Mouse (Mus musculus): ENCODE measurements around the gene Lyzl4.

Gene Lyzl4

DNA sequence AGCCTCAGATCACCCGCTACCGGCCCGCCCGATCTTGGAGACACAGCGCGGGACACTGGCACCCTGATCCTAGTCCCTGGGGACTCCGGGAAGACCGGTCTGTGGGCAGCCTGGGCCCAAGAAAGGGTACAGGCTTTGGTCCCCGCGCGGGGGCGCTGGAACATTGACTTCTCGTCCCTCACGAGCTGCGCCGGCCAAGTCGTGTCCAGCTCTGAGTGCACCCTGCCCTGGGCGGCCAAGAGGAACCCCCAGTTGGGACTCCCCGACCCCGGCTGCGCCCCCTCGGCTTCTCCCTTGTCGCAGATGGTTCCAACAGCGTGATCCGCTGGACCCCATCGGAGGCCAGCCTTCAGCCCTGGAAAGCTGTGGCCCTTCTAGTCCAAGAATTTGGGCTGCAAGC, at the start of gene Lyzl4:
Gene Lyzl4 (minus strand): TSS at position 96 of the 400 bp plus-strand sequence.
- DNase-seq, result peak; percentile 90

DNA sequence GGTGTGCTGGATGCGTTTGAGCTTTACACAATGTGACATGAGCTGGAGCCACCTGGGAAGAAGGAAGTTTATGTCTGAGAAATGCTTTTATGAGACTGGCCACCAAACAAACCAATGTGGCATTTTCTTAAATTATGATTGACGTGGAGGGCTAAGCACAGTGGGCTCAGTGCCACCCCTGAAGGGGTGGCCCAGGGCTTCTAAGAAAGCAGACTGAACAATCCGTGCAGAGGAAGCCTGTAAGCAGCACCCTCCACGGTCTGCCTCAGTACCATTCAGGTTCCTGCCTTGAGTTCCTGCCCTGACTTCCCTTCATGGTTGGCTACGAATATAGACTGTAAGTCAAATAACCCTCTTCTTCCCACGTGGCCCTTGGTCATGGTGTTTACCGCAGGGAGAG, 48.8 kb upstream of the Lyzl4 start:
- no peak for DNase-seq

DNA sequence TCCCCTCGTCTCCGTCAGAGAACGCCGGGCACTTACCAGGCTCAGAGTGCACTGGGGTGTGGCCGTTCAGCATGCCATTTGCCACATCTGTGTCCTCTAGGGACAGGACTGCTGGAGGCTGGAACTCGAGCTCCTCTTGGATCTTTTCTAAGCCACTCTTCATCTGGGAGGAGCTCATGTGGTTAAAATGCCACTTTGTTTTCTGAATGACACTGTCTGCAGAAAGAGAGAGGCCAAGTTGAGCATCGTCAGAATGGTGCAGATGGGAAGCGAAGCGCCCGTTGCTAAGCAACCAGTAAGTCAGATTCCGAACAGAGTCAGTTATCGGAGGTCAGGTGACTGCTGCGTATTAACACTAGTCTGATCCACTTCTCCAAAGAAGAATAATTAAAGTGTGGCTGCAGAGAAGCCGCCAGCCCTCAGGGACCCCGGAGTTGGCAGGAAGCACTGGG, 48.3 kb upstream of the Lyzl4 start:
- DNase-seq, result no peak

DNA sequence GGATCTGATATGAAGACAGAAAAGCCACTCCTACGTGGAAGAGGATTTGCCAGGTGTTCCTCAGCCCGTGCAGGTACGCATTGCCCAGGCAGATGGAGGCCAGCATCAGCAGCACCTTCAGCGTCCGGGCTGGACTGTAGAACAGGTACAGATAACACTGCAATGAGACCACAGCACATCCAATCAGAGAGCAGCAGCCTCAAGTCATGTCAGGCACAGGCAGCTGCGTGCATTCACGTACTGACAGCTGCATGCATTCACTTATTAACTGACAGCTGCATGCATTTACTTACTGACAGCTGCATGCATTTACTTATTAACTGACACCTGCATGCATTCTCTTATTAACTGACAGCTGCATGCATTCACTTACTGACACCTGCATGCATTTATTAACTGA, 42.8 kb upstream of the Lyzl4 start:
- DNase-seq, result no peak

DNA sequence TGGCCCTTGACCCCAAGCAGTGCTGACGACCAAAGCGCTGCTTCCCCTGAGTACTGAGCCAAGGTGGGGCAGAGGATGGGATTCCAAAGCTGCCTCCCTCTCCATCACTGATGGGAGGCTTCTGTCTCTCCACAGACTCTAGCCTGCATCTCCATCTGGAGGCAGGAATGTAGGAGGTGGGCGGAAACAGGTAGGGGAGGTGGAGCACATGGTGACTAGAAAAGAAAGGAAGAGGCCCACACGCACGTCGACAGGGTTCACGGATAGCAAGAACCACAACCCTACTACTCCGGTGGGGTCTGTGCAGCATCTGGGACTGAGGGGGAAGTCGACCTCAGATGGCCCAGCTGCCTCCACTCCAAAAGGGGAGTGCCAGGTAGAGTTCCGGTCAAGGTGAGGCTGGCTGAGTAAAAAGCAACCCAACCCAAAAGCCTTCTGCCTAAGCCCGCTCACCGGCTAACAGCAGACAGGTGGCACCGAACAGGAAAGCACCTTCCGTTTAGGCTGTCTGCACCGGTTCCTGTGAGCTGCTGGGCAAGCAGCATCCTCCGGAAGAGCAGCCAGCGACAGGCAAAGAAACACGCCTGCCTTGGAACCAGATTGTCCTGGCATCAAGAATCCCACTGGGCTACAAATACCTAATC, 40.3 kb upstream of the Lyzl4 start:
- DNase-seq, result no peak

DNA sequence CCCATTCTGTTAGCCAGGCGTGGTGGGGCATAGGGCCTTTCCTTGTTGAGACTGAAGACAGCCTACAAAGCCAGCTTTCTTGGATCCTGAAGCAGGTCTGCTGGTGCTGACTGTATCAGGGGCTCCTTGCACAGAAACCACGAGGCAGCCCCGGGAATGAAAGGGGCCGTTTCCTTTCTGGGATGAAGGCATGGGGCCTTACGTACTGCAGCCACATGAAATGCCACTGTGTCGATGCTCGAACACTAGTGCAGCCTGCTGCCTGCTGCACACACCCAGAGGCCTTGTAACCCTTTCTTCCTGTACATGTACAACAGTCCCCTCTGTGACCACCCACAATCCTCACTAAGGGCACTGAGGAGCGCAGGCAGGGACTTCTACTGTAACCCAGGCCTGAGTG, 39.3 kb upstream of the Lyzl4 start:
- no peak for DNase-seq

DNA sequence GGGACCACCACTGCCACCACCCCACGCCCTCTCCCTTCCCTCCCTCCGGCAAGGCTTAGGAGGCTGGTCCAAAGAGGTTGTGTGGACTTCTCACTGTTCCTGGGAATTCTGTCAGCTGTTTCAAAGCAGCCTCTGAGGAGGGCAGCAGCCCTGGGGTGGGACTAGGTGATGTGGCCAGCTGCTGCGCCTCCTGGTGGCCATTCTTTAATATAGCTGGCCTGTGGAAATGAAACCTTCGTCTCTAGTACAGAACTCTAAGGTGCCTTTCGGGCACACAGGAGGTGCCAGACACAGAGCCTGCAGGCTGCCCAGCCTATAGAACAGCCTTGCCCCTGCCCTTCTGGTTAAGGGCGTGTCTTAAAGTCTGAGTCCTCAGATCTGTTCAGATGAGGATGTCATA, 37.7 kb upstream of the Lyzl4 start:
- DNase-seq, result peak; percentile 84

DNA sequence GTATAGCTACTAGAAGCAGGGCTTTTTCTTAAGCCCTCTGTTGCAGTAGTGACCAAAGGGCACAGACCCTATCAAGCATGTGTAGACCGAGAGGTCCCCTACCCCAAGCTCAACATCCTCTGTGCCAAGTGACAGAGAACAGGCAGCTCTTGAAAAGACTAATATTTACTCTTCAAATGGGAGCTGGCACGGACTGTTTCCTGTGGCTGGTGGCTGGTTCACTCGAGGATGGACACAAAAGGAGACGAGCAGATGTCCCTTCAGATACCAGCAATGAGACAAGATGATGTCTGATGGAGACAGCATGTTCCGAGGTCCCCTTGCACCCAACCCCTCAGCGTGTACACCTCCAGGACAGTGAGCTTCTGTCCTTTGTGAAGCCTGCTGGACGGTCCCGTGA, 35.6 kb upstream of the Lyzl4 start:
- peak; percentile 85 for DNase-seq

DNA sequence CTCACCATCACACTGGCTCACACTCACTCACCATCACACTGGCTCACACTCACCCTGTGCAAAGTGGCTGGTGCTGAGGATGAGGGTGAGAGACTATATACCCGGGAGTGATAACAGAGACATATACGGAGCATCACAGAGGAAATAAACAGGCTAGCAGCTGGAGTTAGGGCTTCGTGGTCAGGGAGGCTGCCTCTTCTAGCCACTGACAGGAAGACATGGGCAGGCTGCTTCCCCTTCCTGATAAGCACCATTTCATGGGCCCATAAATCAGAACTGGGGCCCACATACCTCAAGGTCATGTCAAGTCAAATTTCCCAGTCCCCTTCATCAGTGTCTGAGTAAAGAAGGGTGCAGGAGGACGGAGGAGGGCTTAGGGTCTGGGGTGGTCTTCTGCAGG, 35.2 kb upstream of the Lyzl4 start:
- no peak for DNase-seq

DNA sequence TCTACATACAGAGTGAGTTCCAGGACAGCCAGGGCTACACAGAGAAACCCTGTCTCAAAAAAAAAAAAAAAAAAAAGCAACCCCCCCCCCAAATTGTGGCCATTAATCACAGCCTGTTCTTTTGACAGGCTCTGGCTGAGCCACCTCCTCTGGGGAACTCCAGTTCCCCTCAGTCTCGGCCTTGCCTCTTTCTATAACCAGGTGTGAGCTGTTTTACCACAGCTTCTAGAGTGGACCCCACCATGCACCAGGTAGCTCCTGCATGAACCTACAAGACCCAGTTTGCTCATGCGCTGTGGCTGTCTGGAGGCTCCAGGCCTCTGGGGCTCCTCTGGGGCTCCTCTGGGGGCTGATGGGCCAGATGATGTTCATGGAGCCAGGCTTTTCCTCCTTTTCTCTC, 33.7 kb upstream of the Lyzl4 start:
- no peak for DNase-seq

DNA sequence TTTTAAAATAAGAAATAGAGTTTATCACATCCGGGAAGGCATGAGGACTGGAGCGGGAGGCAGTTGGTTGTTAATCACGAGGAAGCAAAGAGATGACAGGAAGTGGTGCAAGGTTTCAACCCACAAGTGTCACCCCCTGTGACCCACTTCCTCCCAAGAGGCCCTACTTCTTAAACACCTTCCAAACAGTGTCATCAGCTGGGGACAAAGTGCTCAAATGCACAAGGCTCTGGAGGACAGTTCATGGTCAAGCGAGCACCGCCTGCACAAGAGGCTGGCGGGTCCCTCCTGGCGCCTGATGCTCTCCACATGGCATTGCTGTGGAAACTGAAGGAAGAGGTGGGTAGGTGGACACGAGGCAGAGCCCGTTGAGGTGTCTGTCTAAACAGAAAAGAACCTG, 33.1 kb upstream of the Lyzl4 start:
- peak; percentile 35 for DNase-seq

DNA sequence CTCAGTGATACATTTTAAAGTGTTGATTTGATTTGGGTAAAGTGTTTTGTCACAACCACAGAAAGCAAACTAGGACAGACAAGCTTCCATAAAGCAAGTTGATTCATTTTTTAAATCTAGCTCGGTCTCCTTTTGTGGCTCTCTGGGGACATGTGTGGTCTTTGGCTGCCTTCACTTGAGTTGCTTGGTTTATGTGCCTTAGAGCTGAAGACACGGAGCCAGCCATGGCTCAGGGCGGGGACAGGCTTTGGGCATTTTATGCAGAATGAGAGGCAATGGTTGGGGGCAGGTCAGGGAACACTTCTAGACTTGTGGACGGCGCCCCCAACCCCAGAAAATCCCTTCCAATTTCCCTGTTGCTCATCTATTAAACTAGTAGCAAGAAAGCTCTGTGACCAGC, 31.8 kb upstream of the Lyzl4 start:
- no peak for DNase-seq

DNA sequence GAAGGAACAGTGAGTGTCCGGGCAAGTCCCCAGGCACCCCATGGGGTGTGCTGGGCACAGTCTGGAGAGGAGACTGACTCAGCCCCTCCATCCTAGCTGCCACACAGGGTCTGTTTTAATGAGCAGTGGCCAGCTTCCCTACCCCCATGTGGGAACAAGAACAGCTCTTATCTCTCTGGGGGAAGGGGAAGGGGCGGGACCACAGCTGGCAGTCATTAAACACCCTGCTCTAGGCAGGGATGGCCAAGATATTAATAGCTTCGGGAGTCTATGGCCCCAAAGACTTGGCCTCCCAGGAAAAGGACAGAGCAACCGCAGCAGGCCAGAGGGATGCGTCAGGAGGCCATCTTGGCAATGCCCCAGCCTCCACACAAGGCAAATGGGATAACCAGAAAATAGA, 30.4 kb upstream of the Lyzl4 start:
- peak; percentile 78 for DNase-seq

DNA sequence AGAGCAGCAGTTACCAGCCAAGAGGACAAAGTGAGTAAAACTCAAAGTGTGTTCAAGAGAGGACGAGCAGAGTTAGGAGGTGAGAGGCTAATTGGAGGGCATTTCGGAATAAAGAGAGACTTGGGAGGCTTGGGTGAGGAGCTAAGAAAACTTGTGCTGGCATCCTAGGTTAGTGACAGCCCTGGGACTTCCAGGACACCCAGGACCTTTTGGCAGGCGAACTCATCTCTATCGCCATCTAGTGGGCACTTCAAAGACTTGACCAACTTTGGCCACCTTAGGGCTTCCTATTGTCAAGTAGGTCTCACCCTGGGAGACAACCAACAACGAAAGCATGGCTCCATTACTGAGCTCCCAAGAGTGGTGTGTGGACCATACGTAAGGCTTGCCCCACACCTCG, 29.4 kb upstream of the Lyzl4 start:
- peak; percentile 80 for DNase-seq

DNA sequence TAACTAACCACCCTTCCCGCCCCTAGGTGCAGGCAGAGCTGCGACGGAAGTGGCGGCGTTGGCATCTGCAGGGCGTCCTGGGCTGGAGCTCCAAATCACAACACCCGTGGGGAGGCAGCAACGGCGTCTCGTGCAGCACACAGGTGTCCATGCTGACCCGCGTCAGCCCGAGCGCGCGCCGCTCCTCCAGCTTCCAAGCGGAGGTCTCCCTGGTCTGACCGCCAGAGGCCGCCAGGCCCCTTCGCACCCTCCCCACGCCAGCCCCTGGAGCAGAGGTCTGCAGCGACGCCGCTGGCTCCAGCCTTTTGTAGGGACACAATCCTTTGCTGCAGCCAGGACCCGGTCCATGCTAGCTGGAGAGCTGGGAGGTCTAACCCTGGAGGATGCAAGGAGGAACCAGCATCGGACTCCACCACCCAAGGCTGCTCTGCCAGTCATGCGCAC, 27.5 kb upstream of the Lyzl4 start:
- DNase-seq, result peak; percentile 89

DNA sequence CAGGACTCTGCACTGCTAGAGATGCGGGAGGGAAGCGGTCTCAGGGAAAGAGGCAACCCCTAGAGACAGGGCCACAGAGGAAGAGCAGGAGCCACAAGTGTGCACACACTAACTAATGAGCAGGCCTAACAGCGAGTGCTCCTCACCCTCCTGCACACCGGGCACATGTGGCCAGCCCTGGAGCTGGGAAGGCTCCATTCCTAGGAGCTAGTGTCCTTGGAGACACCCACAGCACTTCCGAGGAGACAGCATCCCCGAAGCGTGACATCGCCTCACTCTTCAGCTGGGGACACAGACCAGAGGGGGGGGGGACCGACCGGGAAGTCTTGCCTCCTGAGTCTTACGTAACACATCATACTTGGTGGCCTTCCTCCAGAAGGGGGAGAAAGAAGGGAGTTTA, 25.9 kb upstream of the Lyzl4 start:
- no peak for DNase-seq

DNA sequence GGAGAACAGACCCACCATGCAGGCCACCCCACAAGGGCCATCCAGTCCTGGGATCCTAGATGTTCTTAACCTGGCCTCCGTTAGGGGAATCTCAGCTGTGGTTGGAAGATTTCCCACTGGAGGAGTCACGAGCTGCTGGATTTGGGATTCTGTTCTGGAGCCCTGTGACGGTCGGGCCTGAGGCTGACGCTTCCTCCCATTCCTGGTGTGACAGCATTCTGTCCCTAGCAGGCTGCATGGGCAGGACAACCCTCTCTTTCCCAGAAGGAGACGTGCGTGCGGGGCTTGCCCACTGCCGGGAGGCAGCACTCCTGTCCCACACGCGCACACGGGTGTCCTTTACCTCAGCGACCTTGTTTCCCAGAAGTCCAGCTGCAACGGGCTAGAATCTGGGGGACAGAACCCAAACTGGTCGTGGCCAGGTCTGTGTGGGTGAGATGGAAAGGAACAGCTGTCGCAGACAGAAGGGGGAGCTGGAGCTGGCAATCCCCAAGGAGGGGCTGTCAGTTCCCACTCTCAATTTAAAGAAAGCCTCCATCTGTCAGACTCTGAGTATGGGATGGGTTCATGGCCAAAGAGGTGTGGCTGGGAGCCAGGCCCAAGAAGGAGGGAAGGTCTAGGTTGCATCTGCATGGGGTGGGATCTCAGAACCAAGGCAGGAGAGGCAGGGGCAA, 25.2 kb upstream of the Lyzl4 start:
- no peak for DNase-seq

DNA sequence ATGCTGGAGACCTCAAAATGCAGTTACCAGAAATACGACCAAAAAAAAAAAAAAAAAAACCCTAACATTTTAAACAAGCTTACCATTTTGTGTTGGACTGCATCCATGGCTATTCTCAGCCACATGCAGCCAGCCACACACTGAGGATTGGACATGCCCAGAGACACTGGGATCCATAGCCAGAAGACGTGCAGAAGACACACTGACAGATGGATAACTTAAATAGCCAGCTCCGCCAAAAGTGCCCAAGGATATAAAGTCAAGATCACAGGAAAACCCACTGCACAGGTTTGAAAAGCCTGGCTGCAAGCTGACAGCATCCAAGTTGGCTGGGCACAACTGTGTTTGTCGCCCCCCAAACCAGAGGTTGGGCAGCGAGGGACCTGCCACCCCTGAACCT, 22.2 kb upstream of the Lyzl4 start:
- no peak for DNase-seq

DNA sequence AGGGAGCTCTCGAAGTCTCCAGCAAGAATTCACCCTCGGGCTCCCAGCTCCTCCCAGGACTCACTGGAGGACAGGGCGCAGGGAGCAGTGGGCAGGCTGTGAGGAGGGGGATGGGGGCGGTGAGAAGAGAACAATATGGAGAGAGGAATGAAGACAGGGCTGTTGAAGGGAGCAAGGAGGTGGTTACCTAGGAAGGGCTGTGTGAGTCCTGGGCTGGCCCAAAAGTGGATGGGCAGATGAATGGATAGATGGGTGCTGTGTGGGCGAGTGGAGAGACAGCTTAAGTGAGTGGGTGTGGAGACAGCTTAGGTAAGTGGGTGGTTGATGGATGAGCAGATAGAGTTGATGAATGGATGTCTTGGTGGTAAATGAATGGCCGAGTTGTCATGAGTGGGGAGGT, 21.6 kb upstream of the Lyzl4 start:
- DNase-seq, result no peak

DNA sequence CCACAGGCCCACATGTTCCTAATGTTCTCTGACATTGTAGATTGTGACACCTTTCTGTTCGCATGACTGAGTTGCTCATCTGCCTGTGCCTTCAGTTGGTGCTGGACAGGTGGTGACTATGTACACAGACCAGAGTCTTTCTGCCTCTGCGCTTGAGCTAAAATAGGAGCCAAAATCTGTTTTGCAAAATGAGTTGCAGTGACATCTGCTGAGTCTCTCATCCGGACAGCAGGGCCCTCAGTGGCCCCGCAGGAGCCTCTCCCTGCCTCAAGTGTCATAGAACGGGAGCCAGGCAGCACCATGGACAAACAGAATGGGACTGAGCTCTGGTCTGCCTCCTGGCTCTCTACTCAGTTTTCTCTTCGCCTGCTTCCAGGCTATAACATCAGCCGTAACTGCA, 17.9 kb upstream of the Lyzl4 start:
- no peak for DNase-seq

DNA sequence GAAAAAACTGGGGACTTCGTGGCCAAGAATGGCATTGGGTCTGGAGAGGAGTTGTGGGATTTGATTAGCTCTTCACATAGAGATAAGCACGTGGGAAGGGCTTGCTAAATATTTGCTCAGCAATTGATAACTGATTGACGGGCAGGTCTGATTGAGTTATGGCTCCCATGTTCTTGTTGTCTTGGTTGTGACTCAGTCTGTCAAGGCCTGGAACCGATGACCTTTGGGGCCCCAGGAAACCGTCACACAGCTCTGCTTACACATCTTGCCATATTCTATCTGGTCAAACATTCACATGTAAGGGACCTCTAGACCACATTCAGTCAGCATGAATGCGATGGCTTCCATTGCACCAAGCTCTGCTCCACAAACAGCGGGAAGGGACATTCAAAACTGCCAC, 16.4 kb upstream of the Lyzl4 start:
- no peak for DNase-seq

DNA sequence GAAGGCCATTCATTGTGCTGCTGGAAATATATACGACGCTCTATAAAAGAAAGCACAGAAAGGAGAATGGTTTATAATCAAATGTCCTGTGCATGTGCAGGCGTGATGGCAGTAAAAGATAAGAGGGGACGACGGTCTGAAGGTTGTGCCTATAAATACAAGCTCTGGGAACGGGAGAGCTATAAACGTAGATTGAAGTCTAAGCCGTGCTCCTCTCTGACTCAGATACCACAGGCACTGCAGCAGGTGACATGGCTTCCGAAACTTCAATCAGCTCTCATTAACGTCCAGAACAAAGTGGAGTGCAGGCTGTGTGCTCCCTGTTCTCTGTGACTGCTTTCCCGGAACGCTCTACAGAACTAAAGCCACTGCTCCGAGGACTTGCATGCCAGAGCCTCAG, 15.2 kb upstream of the Lyzl4 start:
- DNase-seq, result no peak

DNA sequence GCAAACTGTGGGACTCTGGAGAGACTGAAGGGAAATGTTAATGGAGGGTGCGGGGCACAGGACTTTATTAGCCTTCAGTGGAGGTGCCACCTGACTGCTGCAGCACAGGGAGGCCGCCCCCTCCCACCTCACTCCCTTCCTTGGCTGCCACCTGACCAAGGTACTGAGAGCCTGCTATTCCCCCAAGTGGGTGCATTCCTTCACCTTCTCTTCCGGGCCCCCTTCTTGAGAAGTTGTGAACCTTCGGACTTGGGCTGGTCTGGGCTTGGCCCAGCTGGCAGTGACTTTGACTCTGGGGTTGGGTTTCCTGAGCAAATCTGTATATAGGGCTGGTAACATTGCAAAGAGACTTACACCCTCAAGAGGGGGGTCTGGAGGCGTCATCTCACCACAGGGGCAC, 14.4 kb upstream of the Lyzl4 start:
- no peak for DNase-seq

DNA sequence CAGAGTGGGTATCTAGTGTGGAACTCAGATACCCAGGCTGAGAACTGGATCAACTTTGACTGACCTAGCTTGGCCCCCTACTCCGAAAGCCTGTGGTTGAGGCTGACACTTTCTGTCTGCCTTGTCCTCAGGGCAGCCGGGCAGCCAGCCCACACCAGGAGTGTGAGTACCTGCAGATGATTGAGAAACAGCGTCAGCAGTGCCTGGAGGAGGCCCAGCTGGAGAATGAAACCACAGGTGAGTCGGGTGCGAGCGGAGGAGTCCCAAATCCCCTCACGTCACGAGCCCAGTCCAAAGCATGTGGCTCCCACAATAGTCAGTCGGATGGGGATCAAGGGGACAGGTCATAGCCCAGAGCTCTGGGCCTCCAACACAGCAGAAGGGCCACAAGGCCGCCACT, 11.8 kb upstream of the Lyzl4 start:
- DNase-seq, result no peak

DNA sequence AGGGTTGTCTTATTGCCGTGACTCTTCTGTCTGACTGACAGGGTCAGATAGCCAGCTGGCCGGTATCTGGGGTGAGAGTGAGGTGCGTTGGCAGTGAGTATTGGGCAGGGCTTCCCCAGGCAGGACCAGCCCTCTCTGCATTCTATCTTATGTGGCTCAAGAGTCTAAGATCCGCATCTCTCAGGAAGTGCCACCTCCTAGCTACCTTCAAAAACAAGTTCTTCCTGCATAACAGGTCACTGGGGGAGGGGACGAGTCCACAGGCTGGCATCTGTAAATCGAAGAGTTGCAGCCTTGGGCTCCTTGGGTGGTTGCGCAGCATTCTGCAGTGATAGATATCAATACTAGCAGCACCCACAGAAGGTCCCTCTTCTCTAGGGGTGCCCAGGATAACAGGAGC, 5.1 kb upstream of the Lyzl4 start:
- no peak for DNase-seq
